Mouse (Mus musculus) CD4-positive, CD25-positive, alpha-beta regulatory T cell, adult 2 months (primary cell): Measurements from ENCODE around the gene Dnase2b.

Experiments
- DNase-seq: peaks from one replicate; pipeline ENCODE4 v3.0.0-alpha.2; 2012; ENCODE audit warnings: low read depth, low spot score

Dnase2b gene

GRCm38 (mm10) chr3:146570148-146570782 is 45.1 kb downstream of the Dnase2b start, which contains the start of gene Uox:
Gene Uox, plus strand, starts transcription at chr3:146570426.
- DNase-seq: no peak

- DNase-seq: no peak
Observed at GRCm38 (mm10) chr3:146569594-146569993, 45.8 kb downstream of the Dnase2b start.

GRCm38 (mm10) chr3:146567884-146568530 is 47.4 kb downstream of the Dnase2b start:
- DNase-seq: no peak

DNA sequence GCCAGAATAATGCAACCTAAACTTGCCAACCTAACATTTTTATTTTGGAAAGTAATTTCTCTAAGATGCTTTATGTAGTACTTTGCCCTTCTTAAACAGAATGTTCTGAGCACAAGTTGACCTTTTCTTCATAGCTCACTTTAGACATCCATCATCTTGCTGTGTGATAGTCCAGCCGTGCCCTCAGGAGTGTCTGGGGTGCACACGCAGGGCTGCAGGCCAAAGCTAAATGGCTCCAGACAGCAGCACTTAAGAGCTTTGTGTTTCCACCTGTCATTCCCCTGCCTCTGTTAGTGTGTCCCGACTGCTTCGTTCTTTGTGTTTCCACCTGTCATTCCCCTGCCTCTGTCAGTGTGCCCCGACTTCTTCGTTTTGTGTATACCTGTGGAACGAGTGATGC is 48.0 kb downstream of the Dnase2b start:
- no peak for DNase-seq

GRCm38 (mm10) chr3:146565065-146565411 is 50.4 kb downstream of the Dnase2b start:
- DNase-seq: no peak

- DNase-seq: peak; percentile 88
Observed at GRCm38 (mm10) chr3:146564268-146565064, 50.9 kb downstream of the Dnase2b start.

- no peak for DNase-seq
Observed at GRCm38 (mm10) chr3:146562936-146563335, 52.5 kb downstream of the Dnase2b start.

DNA sequence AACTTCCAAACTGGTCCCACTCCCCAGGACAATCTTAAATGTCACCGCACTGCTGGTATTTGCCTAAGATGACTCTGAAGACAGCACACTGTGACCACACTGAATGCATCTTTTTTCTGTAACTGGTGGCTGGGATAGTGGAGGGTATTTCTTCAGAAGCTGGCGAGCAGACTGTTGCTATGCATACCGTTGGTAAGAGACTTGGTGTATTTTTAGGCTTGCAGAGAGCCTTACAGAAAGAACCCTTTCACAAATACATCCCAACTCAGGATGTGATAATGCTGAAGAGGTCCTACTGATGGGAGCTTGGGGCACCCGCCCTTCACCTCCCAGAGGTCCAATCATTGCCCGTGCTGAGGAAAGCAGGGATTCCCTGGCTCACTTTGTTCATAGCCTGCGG is 57.9 kb downstream of the Dnase2b start:
- no peak for DNase-seq

DNA sequence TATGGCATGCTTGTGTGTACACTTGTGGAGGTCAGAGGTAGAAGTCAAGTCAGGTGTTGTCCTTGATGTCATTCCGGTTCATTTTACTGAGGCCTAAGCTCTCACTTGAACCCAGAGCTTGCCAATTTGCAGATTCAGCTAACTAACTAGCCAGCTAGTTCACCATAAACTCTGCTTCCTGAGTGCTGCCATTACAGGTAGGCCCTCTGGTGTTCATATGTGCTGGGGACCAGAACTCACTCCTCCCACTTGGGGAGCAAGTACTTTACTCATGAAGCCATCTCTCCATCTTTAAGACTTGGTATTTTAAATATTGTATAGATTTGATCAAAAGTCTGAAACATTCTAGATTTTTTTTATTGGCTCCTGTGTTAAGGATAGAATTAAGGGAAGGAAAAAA is 58.8 kb downstream of the Dnase2b start:
- DNase-seq: peak; percentile 21

DNA sequence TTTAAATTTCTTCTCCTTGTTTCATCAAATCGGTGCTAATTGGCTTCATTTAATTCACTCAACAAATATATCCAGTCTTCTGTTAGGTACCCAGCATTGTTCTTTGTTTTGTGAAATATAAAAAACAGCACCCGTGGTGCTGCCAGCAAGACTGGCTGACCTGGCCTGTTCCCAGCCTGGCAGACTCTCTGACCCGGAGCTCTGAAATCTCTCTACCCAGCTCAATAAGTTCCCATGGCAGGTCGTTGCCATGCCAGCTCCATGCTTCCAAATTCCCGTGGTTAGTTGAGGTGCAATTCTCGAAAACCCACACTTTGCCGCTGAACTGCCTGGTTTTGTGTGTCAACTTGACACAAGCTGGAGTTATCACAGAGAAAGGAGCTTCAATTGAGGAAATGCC is 60.6 kb downstream of the Dnase2b start:
- DNase-seq: no peak

GRCm38 (mm10) chr3:146543632-146544031 is 71.8 kb downstream of the Dnase2b start:
- DNase-seq: no peak

DNA sequence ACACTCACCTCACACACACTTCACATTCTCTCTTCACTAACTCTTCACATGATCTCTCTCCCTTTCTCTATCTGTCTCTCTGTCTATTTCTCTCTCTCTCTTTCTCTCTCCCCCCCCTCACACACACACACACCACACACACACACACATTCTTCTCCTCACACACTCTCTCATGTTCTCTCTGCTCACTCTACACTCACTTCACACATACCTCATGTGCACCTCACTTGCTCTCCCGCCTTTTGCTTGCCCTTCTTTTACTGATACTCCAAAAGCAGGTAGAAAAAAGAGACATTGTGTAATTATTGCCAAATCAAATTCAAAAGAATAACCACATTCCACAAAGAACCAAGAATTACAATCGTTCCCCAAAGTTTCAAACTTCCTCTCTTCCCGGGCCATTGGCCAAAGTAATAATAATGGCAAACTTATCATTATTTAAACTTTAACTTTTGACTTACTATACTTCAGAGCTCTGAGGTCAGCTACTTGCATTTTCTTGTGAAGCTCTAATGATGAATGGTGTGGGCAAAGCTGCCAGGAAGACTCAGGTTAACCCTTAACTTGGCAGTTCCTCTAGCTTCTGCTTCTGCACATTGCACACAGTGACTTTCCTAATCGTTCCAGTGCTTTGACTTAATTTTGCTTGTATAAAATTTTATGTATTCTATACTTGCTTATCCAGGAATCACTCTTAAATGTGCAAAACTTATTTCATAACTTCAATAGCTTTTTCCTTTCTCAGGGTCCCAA is 74.7 kb downstream of the Dnase2b start:
- DNase-seq: no peak

GRCm38 (mm10) chr3:146534986-146535385 is 80.4 kb downstream of the Dnase2b start:
- DNase-seq: no peak
